Mouse (Mus musculus): ENCODE results near the gene Tubgcp6.

Gene Tubgcp6

GRCm38 (mm10) chr15:89128382-89129350 lies 5.8 kb upstream of the Tubgcp6 start, which contains the start of gene Hdac10:
Gene Hdac10 (minus strand): TSS chr15:89128700.
- TF ChIP-seq GATA4 (IDR thresholded peaks at IDR 0.05; ENCODE audit: insufficient replicate concordance, low read length): no peak; the same call in 1 of the 2 replicates

- TF ChIP-seq GATA4 (IDR thresholded peaks at IDR 0.05; ENCODE audit: insufficient replicate concordance, low read length): no peak
These were observed 4.5 kb upstream of the Tubgcp6 start for GRCm38 (mm10) chr15:89127364-89127940.

DNA sequence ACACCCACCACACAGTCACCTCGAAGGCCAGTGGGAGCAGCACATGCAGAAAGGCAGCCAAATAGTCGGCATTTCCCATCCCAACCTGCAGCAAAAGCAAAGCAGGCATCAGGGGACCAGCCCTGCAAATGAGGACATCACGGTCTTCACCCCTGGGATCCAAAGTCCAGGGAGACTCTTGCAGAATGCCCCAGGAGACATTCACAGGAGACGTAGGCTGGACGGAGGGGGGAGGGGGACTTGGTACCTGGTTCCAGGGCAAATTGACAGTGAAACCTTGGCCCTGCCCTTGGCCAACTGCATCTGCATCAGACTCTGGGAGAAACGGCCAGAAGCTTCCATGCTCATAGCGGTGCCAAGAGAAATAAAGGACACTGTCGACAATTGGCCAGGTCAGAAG lies 3.7 kb upstream of the Tubgcp6 start:
- TF ChIP-seq GATA4 (IDR thresholded peaks at IDR 0.05; ENCODE audit: insufficient replicate concordance, low read length): no peak

DNA sequence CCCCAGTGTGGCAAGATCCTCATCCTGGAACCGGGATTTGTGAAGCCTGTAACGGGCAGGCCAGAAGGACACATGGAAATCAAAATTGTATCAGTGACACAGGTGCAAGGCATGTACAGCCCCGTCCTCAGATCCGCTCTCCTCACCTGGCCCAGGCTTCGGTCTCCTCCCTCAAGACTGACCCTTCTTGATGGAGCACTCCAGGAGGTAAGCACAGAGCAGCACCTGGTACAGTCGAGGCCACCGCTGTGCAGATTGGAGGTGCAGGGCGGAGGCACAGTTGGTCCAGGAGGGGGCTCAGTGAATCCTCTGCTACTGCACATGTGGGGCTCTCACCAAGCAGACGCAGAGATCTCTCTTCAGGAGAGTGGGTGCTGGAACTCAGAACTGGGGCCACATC lies 2.4 kb upstream of the Tubgcp6 start:
- TF ChIP-seq GATA4 (IDR thresholded peaks at IDR 0.05; ENCODE audit: insufficient replicate concordance, low read length): no peak

- TF ChIP-seq GATA4 (IDR thresholded peaks at IDR 0.05; ENCODE audit: insufficient replicate concordance, low read length): no peak
These were observed 1.4 kb upstream of the Tubgcp6 start for GRCm38 (mm10) chr15:89124312-89124711.

GRCm38 (mm10) chr15:89123595-89123994 lies 683 bp upstream of the Tubgcp6 start:
- no peak for TF ChIP-seq GATA4 (IDR thresholded peaks at IDR 0.05; ENCODE audit: insufficient replicate concordance, low read length)

DNA sequence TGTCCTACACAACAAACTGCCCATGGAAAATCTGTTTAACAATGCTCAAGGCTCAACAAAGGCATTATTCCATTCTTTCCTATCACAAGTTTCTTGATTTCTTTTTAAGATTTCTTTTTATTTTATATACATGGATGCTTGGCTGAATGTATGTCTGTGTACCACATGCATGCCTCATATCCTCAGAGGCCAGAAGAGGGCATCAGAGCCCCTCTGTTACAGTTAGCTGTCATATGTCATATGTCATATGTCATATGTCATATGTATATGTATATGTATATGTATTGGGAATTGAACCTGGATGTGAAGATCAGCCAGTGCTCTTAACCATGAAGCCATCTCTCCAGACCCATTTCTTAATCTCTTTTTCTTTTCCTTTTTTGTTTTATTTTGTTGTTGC lies 4.9 kb downstream of the Tubgcp6 start:
- no peak for TF ChIP-seq GATA4 (IDR thresholded peaks at IDR 0.05; ENCODE audit: insufficient replicate concordance, low read length)

- TF ChIP-seq GATA4 (IDR thresholded peaks at IDR 0.05; ENCODE audit: insufficient replicate concordance, low read length): no peak
These were observed 12.8 kb downstream of the Tubgcp6 start for GRCm38 (mm10) chr15:89110147-89110546.

GRCm38 (mm10) chr15:89106976-89107375 lies 15.9 kb downstream of the Tubgcp6 start:
- no peak for TF ChIP-seq GATA4 (IDR thresholded peaks at IDR 0.05; ENCODE audit: insufficient replicate concordance, low read length)

DNA sequence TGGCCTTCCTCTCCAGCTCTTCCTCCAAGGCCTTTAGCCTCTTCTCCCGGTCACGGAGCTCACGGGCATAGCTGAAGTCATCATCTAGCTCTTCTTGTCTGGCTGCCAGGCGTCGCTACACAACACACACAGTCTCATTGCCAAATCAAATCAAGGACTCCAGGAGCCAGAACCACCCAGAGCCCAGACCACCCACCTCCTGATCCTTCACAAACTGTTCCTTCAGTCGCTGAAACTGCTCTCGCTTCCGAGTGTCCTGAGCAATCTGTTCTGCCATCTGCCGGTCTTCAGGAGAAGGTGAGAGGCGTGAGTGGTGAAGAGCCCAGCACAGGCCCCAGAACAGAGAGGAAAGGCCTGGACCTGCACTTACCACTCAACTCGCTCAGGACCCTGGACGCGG lies 16.8 kb downstream of the Tubgcp6 start:
- no peak for TF ChIP-seq GATA4 (IDR thresholded peaks at IDR 0.05; ENCODE audit: insufficient replicate concordance, low read length)

DNA sequence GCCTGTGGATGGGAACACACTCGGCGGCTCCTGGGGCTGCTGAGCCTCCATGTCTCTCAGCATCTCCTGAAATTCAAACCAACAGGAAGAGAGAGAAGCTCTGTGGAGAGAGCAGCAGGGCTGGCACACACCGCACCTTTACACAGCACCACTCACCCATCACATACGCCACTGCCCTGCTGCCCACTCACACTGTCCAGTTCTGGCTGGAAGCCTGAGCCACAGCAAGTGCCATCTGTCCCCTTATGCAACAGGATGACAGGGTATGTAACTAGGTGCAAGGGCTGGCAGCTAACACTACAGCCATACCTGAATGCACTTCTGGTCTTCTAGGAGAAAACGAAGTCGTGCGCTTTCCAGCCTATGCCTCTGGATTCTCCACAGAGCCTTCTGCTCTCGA lies 18.5 kb downstream of the Tubgcp6 start:
- no peak for TF ChIP-seq GATA4 (IDR thresholded peaks at IDR 0.05; ENCODE audit: insufficient replicate concordance, low read length)

- no peak for TF ChIP-seq GATA4 (IDR thresholded peaks at IDR 0.05; ENCODE audit: insufficient replicate concordance, low read length)
These were observed 19.0 kb downstream of the Tubgcp6 start for GRCm38 (mm10) chr15:89103921-89104320.

- TF ChIP-seq GATA4 (IDR thresholded peaks at IDR 0.05; ENCODE audit: insufficient replicate concordance, low read length): no peak
These were observed 20.3 kb downstream of the Tubgcp6 start for GRCm38 (mm10) chr15:89102646-89103045.

- no peak for TF ChIP-seq GATA4 (IDR thresholded peaks at IDR 0.05; ENCODE audit: insufficient replicate concordance, low read length)
These were observed 22.1 kb downstream of the Tubgcp6 start for GRCm38 (mm10) chr15:89100823-89101222.

DNA sequence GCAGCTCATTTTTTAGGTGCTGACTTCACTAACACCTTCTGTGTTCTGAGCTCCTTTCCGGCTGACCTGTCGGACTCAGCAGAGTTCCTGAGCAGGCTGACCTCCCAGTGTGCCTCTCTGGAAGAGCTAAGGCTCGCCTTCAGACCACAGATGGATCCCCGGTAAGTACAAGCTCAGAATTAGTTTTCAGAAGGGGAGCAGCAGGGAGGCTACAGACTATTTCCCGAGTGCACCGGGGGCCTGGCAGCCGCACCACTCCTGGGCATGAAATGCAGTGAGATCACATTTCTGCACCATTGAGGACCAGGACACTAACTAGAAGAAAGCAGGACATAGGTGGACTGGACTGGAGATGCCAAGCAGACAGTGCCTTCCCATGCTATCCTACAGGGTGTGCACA lies 24.3 kb downstream of the Tubgcp6 start:
- TF ChIP-seq GATA4 (IDR thresholded peaks at IDR 0.05; ENCODE audit: insufficient replicate concordance, low read length): no peak

DNA sequence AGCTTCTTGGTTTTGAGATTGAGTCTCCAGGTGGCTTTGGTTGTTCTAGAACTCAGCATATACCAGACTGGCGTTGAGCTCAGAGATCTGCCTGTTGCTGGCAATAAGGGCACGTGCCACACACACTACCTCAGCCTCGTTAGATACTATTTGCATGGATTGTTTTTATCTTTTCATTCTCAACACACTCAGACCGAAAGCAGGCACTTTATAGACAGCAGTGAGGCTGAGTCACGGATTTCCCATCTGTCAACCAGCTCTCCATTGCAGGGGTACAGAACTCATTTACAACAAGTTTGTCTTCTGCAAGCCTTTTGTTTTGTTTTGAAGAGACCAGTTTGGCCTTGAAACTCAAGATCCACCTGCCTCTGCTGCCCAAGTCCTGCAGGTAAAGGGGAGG lies 25.5 kb downstream of the Tubgcp6 start:
- no peak for TF ChIP-seq GATA4 (IDR thresholded peaks at IDR 0.05; ENCODE audit: insufficient replicate concordance, low read length)
